Mouse (Mus musculus): ENCODE results near the gene Scaf4.

GRCm38 (mm10) chr16:90181673-90182072 is 102.6 kb downstream of the Scaf4 start:
- TF ChIP-seq CTCF (IDR thresholded peaks at IDR 0.05; ENCODE audit: control insufficient read depth, insufficient read depth, insufficient read length) (no peak), MAX (IDR thresholded peaks at IDR 0.05) (no peak), FOSL1 (IDR thresholded peaks at IDR 0.05; ENCODE audit: insufficient read depth, low read length, poor library complexity, severe bottlenecking) (no peak), USF1 (IDR thresholded peaks at IDR 0.05; ENCODE audit: low read depth) (no peak)
